Mouse (Mus musculus): ENCODE measurements at regions not wholly inside any gene's neighbourhood (a gene's known extent, or its start where the extent isn't known, plus 50 kb on each side); places are given as distances from the start of the nearest gene placed in this dataset.
A peak's percentile ranks its signal among the peaks of the same experiment; 100 is the strongest.

GRCm38 (mm10) chr13:70214022-70214654 lies 411.9 kb downstream of the Med10 start:
- Histone ChIP-seq H3K9ac (no peak overlapping the region), H3K9me3 (ENCODE audit: low read depth, low read length) (no peaks in the 10 kb centered on the region), H3K27ac (ENCODE audit: low read depth) (no peak overlapping the region), H3K4me1 (ENCODE audit: insufficient read depth) (no peaks in the 10 kb centered on the region), H3K4me2 (no peak overlapping the region), H3K4me3 (ENCODE audit: low read depth, low read length) (no peak overlapping the region), H3K27me3 (ENCODE audit: insufficient read depth, low read length) (no peaks in the 10 kb centered on the region), H3K36me3 (ENCODE audit: insufficient read depth) (no peaks in the 10 kb centered on the region)
- DNase-seq, result no peak
- ATAC-seq (ENCODE audit: insufficient read depth), result no peak
- 70% methylated on average over 10 of the region's 10 CpGs for WGBS
- no peak for TF ChIP-seq CTCF (IDR thresholded peaks at IDR 0.05; ENCODE audit: low read depth)

GRCm38 (mm10) chr13:70216134-70216533 lies 413.9 kb downstream of the Med10 start:
- ATAC-seq (ENCODE audit: insufficient read depth) (no peak), DNase-seq (no peak)
- no peak overlapping the region for H3K9ac ChIP-seq
- no peak for TF ChIP-seq CTCF (IDR thresholded peaks at IDR 0.05; ENCODE audit: low read depth)
- H3K4me3 ChIP-seq (ENCODE audit: low read depth, low read length), result no peak overlapping the region
- H3K27me3 ChIP-seq (ENCODE audit: insufficient read depth, low read length), result no peaks in the 10 kb centered on the region
- H3K9me3 ChIP-seq (ENCODE audit: low read depth, low read length), result no peaks in the 10 kb centered on the region
- H3K4me1 ChIP-seq (ENCODE audit: insufficient read depth), result no peaks in the 10 kb centered on the region
- 76% methylated on average over 6 of the region's 6 CpGs for WGBS
- H3K4me2 ChIP-seq, result no peak overlapping the region
- no peaks in the 10 kb centered on the region for H3K36me3 ChIP-seq (ENCODE audit: insufficient read depth)
- H3K27ac ChIP-seq (ENCODE audit: low read depth), result no peak overlapping the region

DNA sequence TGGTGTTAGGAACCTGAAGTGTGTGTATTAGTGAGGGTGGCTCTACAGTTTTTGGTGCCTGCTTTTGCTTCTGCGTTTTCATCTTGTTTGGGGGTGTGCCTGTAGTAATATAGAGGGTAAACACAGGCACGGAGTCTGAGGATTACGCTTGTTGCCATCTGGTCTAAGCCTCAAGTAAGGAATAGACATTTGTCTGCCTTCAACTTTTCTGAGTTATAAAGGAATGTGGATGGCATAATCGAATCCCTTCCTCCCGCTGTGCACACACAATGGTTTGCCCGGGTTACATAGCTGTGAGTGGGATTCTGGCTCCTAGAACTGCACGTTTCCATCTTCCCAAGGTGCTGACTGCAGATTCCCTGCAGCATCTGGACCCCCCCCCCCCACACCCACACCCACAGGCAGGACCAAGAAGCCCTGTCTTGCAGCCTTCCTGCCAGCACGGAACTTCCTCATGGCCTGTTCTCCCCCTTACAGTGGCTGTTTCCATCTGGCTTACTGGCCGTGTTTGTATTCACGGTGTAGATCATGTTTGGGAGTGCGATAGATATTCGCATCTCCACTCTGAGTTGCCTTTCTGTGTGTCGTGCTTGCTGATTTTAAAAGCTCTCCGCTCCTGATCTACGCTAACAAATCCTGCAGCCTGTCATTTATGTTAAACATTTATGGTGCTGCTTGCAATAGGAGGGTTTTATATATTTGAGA lies 415.4 kb downstream of the Med10 start:
- no peak for TF ChIP-seq CTCF (IDR thresholded peaks at IDR 0.05; ENCODE audit: low read depth)

DNA sequence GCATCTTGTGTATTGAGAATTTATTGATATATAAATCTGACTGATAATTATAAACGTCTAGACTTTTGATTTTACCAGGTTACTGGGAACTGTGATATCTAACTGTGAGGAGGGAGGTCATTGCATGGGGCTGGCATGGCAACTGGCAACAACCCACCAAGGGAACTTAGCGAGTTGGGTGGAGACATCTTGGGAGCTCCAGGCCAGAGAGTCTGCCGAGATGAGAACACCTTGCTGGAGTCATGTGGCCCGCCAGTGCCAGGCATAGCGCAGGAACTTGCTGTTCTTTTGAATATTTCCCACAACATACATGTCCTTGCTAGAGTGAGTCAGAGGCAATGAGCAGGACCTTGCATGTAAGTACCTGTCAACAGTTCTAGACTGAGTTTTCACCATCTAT lies 413.9 kb downstream of the Ice1 start:
- Histone ChIP-seq H3K4me1 (ENCODE audit: insufficient read depth) (peaks cover 3% of the 10 kb centered on the region; the same call in 1 of the 2 replicates), H3K27me3 (ENCODE audit: insufficient read depth, low read length) (no peaks in the 10 kb centered on the region), H3K27ac (ENCODE audit: low read depth) (no peak overlapping the region), H3K4me3 (ENCODE audit: low read depth, low read length) (no peak overlapping the region), H3K9ac (no peak overlapping the region), H3K4me2 (no peak overlapping the region), H3K9me3 (ENCODE audit: low read depth, low read length) (no peaks in the 10 kb centered on the region), H3K36me3 (ENCODE audit: insufficient read depth) (no peaks in the 10 kb centered on the region)
- no peak for TF ChIP-seq CTCF (IDR thresholded peaks at IDR 0.05; ENCODE audit: low read depth)
- DNase-seq (no peak), ATAC-seq (ENCODE audit: insufficient read depth) (no peak)
- 88% methylated on average over 5 of the region's 5 CpGs for WGBS

More for the DNA sequence above, 415.4 kb downstream of the Med10 start:
- Histone ChIP-seq H3K4me3 (ENCODE audit: low read depth, low read length) (no peak overlapping the region), H3K27me3 (ENCODE audit: insufficient read depth, low read length) (no peaks in the 10 kb centered on the region), H3K9ac (no peak overlapping the region), H3K36me3 (ENCODE audit: insufficient read depth) (no peaks in the 10 kb centered on the region), H3K4me2 (no peak overlapping the region), H3K9me3 (ENCODE audit: low read depth, low read length) (no peaks in the 10 kb centered on the region), H3K27ac (ENCODE audit: low read depth) (no peak overlapping the region), H3K4me1 (ENCODE audit: insufficient read depth) (peaks cover 3% of the 10 kb centered on the region; the same call in 1 of the 2 replicates)
- ATAC-seq (ENCODE audit: insufficient read depth) (no peak), DNase-seq (no peak)
- WGBS, result 51% methylated on average over 15 of the region's 15 CpGs

- no peak for TF ChIP-seq CTCF (IDR thresholded peaks at IDR 0.05; ENCODE audit: low read depth)
- Histone ChIP-seq H3K9me3 (ENCODE audit: low read depth, low read length) (no peaks in the 10 kb centered on the region), H3K36me3 (ENCODE audit: insufficient read depth) (no peaks in the 10 kb centered on the region), H3K4me2 (no peak overlapping the region), H3K27me3 (ENCODE audit: insufficient read depth, low read length) (no peaks in the 10 kb centered on the region), H3K27ac (ENCODE audit: low read depth) (no peak overlapping the region), H3K4me3 (ENCODE audit: low read depth, low read length) (no peak overlapping the region), H3K4me1 (ENCODE audit: insufficient read depth) (no peaks in the 10 kb centered on the region), H3K9ac (no peak overlapping the region)
- WGBS, result 46% methylated on average over 6 of the region's 6 CpGs
- no peak for ATAC-seq (ENCODE audit: insufficient read depth)
- no peak for DNase-seq
Measured at GRCm38 (mm10) chr13:70227167-70227566, 410.3 kb downstream of the Ice1 start.

DNA sequence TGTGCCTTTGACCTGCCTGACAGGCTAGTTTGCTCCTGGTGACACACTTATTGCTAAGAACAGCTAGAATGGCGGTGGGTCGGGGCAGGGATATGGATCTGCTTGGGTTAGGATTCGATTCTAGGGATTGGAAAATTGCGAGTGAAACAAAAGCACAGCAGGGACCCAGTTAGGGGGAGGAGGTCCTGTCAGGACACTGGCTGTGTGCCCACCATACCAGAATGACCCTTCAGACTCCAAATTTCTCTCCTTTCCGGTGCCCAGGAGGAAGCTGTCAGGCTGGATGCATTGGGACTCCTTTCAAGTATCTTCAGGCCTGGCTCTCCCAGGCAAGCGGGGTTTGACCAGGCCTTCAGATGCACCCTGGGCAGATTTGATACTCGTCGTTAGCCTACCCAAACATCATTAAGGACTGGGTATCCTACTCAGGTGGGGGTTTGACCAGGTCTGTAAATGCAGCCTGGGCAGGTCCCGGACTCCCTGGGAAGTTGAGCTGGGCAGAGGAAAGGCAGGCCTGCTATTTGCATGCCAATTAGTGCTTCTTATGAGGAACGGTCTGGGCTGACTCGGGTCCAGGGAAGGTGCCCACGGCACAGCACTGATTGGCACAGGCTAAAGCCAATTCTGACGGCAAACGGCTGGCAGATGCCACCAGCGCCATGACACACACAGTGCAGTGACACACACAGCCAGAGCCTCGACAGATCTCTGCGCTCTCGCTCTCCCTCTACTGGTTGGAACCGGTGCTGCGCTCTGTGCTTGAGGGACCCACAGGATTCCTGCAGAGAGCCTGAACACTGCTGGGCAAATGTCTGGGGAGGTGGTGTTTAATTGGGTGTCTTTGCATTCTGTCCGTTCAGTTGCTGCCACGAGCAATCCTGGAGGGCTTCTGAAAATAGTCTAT lies 403.3 kb downstream of the Ice1 start:
- no peak overlapping the region for H3K4me3 ChIP-seq (ENCODE audit: low read depth, low read length)
- 38% methylated on average over 22 of the region's 22 CpGs for WGBS
- H3K9me3 ChIP-seq (ENCODE audit: low read depth, low read length), result no peaks in the 10 kb centered on the region

More for the DNA sequence above, 403.3 kb downstream of the Ice1 start:
- Histone ChIP-seq H3K27ac (ENCODE audit: low read depth) (no peak overlapping the region), H3K4me1 (ENCODE audit: insufficient read depth) (no peaks in the 10 kb centered on the region), H3K4me2 (peak overlapping the region; percentile 36; the same call in 1 of the 2 replicates), H3K27me3 (ENCODE audit: insufficient read depth, low read length) (no peaks in the 10 kb centered on the region), H3K9ac (no peak overlapping the region), H3K36me3 (ENCODE audit: insufficient read depth) (no peaks in the 10 kb centered on the region)
- ATAC-seq (ENCODE audit: insufficient read depth), result peak; percentile 90
- DNase-seq, result peak; percentile 90
- peak; percentile 96 for TF ChIP-seq CTCF (IDR thresholded peaks at IDR 0.05; ENCODE audit: low read depth)
